Mouse (Mus musculus) neural tube, embryonic 14.5 days (tissue): ENCODE measurements around the gene Olfr1411. TPM values are rescaled to one million over a fixed set of nuclear protein-coding genes. Genes with fewer than 3 reads are reported as not detected.

ENCODE experiments used
- ATAC-seq: fragments of 200-750 bp; cut with Nextera tagmentation; 2 replicates; pipeline ENCODE4 v1.8.0; 2017; ENCODE audit warnings: low read depth, mild to moderate bottlenecking, moderate TSS enrichment, moderate library complexity
- H3K27ac ChIP-seq: fragments of 300-500 bp; sonication (generic); 2 replicates; pipeline ENCODE4 v1.5.1; 2014; ENCODE audit warnings: low read depth, mild to moderate bottlenecking, control low read depth, low read length, moderate library complexity, mixed read lengths
- H3K27me3 ChIP-seq: fragments of 300-500 bp; sonication (generic); 2 replicates; pipeline ENCODE4 v1.6.1; 2014; ENCODE audit warnings: low read length; ENCODE audit not compliant: control insufficient read depth, insufficient read depth
- H3K36me3 ChIP-seq: fragments of 300-500 bp; sonication (generic); 2 replicates; pipeline ENCODE4 v1.6.1; 2014; ENCODE audit warnings: low read length, mixed read lengths; ENCODE audit not compliant: control insufficient read depth, insufficient read depth
- H3K4me1 ChIP-seq: fragments of 300-500 bp; sonication (generic); 2 replicates; pipeline ENCODE4 v1.6.1; 2014; ENCODE audit warnings: low read length; ENCODE audit not compliant: control insufficient read depth, insufficient read depth
- H3K4me2 ChIP-seq: fragments of 300-500 bp; sonication (generic); 2 replicates; pipeline ENCODE4 v1.6.1; 2014; ENCODE audit warnings: mild to moderate bottlenecking, low read depth, low read length, control low read depth
- H3K4me3 ChIP-seq: fragments of 300-500 bp; sonication (generic); 2 replicates; pipeline ENCODE4 v1.5.1; 2014; ENCODE audit warnings: low read depth, low read length, control low read depth, mixed read lengths
- H3K9ac ChIP-seq: fragments of 300-500 bp; sonication (generic); replicated peaks from 2 replicates; pipeline ENCODE4 v1.6.1; 2014; ENCODE audit warnings: low read depth, mild to moderate bottlenecking, control low read depth, low read length, mixed read lengths
- H3K9me3 ChIP-seq: fragments of 300-500 bp; sonication (generic); 2 replicates; pipeline ENCODE4 v1.6.1; 2016; ENCODE audit warnings: low read length; ENCODE audit not compliant: control insufficient read depth
- WGBS: fragments of 180-500 bp; shearing (Covaris S2); extraction: QIAGEN DNeasy Blood & Tissue Kit; methylation state at CpG from one replicate; pipeline ENCODE4 v1.1.7; 2014; 5-methylcytosine and 5-hydroxymethylcytosine counted together
- polyA plus RNA-seq: library from polyadenylated mRNA; unstranded; fragments of >200 nt; fragmentation: Nextera tagmentation; extraction: Ambion mirVana; gene quantifications from 2 replicates; pipeline ENCODE4 v1.2.1, GENCODE M21; 2014

The Olfr1411 gene
- polyA plus RNA-seq, 1 experiment from 2014 or later = not detected

- Histone ChIP-seq H3K9me3 (no peaks in the 10 kb centered on the region), H3K4me1 (peaks cover 10% of the 10 kb centered on the region), H3K4me2 (no peak overlapping the region), H3K9ac (no peak overlapping the region), H3K27me3 (no peaks in the 10 kb centered on the region), H3K36me3 (no peaks in the 10 kb centered on the region), H3K27ac (no peak overlapping the region), H3K4me3 (no peak overlapping the region)
- WGBS = 83% methylated on average over 5 of the region's 5 CpGs
- no peak for ATAC-seq
These were observed 50.7 kb downstream of the Olfr1411 start for GRCm38 (mm10) chr1:92644916-92645315.

DNA sequence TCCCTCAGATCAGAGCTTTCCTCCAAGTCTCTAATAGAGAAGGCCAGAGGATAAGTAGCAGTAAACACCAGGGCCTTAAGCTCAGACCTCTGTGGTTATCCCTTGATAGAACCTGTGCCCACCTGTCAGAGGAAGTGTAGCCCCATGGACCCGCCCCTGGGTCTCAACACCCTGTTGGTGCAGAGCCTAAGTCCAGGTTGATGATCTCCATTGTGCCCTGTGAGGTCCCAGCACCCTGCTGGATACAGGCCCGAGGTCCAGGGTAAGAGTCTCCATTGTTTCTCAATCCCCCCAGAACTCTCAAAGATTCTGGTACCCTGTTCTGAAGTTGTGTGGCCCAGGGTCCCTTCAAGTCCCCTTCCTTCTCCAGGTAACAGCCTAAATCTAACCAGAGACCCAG, 51.9 kb downstream of the Olfr1411 start:
- H3K4me3 ChIP-seq = no peak overlapping the region
- no peaks in the 10 kb centered on the region; the same call in 1 of the 2 replicates for H3K4me1 ChIP-seq
- no peaks in the 10 kb centered on the region for H3K27me3 ChIP-seq
- H3K9ac ChIP-seq = no peak overlapping the region
- H3K36me3 ChIP-seq = no peaks in the 10 kb centered on the region
- 59% methylated on average over 2 of the region's 2 CpGs for WGBS
- H3K4me2 ChIP-seq = no peak overlapping the region
- H3K9me3 ChIP-seq = no peaks in the 10 kb centered on the region
- ATAC-seq = no peak
- no peak overlapping the region for H3K27ac ChIP-seq

GRCm38 (mm10) chr1:92646601-92647000, 52.4 kb downstream of the Olfr1411 start:
- no peak overlapping the region for H3K9ac ChIP-seq
- H3K36me3 ChIP-seq = no peaks in the 10 kb centered on the region
- H3K9me3 ChIP-seq = no peaks in the 10 kb centered on the region
- H3K27ac ChIP-seq = no peak overlapping the region
- no peaks in the 10 kb centered on the region for H3K27me3 ChIP-seq
- no peak overlapping the region for H3K4me3 ChIP-seq
- no peaks in the 10 kb centered on the region; the same call in 1 of the 2 replicates for H3K4me1 ChIP-seq
- ATAC-seq = no peak
- no peak overlapping the region for H3K4me2 ChIP-seq
- WGBS = 57% methylated on average over 7 of the region's 7 CpGs

DNA sequence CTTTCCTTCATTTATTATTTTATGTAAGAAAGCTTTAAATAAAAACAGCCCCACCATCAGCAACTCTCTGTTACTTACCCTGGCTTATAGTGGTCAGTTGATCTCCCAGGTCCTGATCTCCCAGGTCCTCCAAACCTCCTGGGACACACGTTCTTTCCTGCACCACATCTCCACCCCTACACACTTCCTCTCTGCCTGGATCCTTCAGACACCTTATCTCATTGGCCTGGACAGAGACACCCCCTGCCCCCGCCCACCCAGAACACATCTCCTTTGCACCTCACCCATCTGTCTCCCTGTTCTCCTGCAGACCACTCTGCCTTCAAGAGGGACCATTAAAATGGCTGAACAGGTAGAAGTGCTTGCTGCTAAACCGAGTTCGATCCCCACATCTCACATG, 52.8 kb downstream of the Olfr1411 start:
- H3K36me3 ChIP-seq = no peaks in the 10 kb centered on the region

More for the DNA sequence above, 52.8 kb downstream of the Olfr1411 start:
- Histone ChIP-seq H3K27ac (no peak overlapping the region), H3K27me3 (no peaks in the 10 kb centered on the region), H3K4me3 (no peak overlapping the region), H3K4me1 (no peaks in the 10 kb centered on the region; the same call in 1 of the 2 replicates), H3K4me2 (no peak overlapping the region), H3K9ac (no peak overlapping the region), H3K9me3 (no peaks in the 10 kb centered on the region)
- ATAC-seq = no peak
- WGBS = 79% methylated on average over 4 of the region's 4 CpGs

Other genes starting within 250 kb of the Olfr1411 start
- gene Ndufa10, start 120.6 kb upstream of the Olfr1411 start, polyA plus RNA-seq = 326 and 363 TPM in 2 replicates
- gene Olfr1416, start 109.3 kb upstream of the Olfr1411 start, polyA plus RNA-seq = not detected in 2 replicates
- not detected in 2 replicates for gene Olfr1415, start 98.3 kb upstream of the Olfr1411 start, polyA plus RNA-seq
- gene Olfr1414, start 75.8 kb upstream of the Olfr1411 start, polyA plus RNA-seq = not detected in 2 replicates
- gene Olfr1413, start 23.1 kb upstream of the Olfr1411 start, polyA plus RNA-seq = not detected in 2 replicates
- not detected in 2 replicates for gene Olfr1412, start 8.6 kb upstream of the Olfr1411 start, polyA plus RNA-seq
- gene Olfr1410, start 11.4 kb downstream of the Olfr1411 start, polyA plus RNA-seq = not detected in 2 replicates
- not detected in 2 replicates for gene Olfr12, start 23.4 kb downstream of the Olfr1411 start, polyA plus RNA-seq
- gene Cops9, start 47.6 kb downstream of the Olfr1411 start, polyA plus RNA-seq = 560 and 641 TPM in 2 replicates
- 0.21 TPM in 1 of 2 replicates, not detected in the other for gene Otos, start 54.4 kb downstream of the Olfr1411 start, polyA plus RNA-seq
- 58.5 and 65.7 TPM in 2 replicates for gene Gpc1, start 237.2 kb downstream of the Olfr1411 start, polyA plus RNA-seq